Mouse (Mus musculus): ENCODE data around the gene Pacrg. TPM values are rescaled to one million over a fixed set of nuclear protein-coding genes. Genes with fewer than 3 reads are reported as not detected.
A peak's percentile ranks its signal among the peaks of the same experiment; 100 is the strongest.

The Pacrg gene
- polyA plus RNA-seq, 1 experiment from 2014 or later, result 2.2 TPM

- WGBS, result 80% methylated on average over 12 of the region's 12 CpGs
These were observed 482.8 kb downstream of the Pacrg start for GRCm38 (mm10) chr17:10357348-10357747.

GRCm38 (mm10) chr17:10356294-10356693 is 483.8 kb downstream of the Pacrg start:
- no peak overlapping the region for H3K9ac ChIP-seq
- H3K9me3 ChIP-seq, result no peaks in the 10 kb centered on the region
- ATAC-seq (ENCODE audit: insufficient number of reproducible peaks, insufficient read depth, low FRiP score, low TSS enrichment), result 0 out of 2 replicates have a peak, but pooled peaks have one; percentile 10
- H3K27me3 ChIP-seq, result no peaks in the 10 kb centered on the region
- 46% methylated on average over 6 of the region's 6 CpGs for WGBS
- H3K27ac ChIP-seq, result no peak overlapping the region
- no peaks in the 10 kb centered on the region for H3K36me3 ChIP-seq
- peaks cover 4% of the 10 kb centered on the region; the same call in 1 of the 2 replicates for H3K4me1 ChIP-seq
- H3K4me3 ChIP-seq, result no peak overlapping the region
- no peak overlapping the region for H3K4me2 ChIP-seq (replicated peaks)

More at GRCm38 (mm10) chr17:10357348-10357747, 482.8 kb downstream of the Pacrg start:
- H3K27me3 ChIP-seq, result no peaks in the 10 kb centered on the region
- H3K9me3 ChIP-seq, result no peaks in the 10 kb centered on the region
- no peaks in the 10 kb centered on the region for H3K36me3 ChIP-seq
- H3K27ac ChIP-seq, result no peak overlapping the region
- no peak for ATAC-seq (ENCODE audit: insufficient number of reproducible peaks, insufficient read depth, low FRiP score, low TSS enrichment)
- H3K9ac ChIP-seq, result no peak overlapping the region
- H3K4me1 ChIP-seq, result peaks cover 4% of the 10 kb centered on the region; the same call in 1 of the 2 replicates
- no peak overlapping the region for H3K4me2 ChIP-seq (replicated peaks)
- no peak overlapping the region for H3K4me3 ChIP-seq

- 20% methylated on average over 8 of the region's 8 CpGs for WGBS
- H3K9me3 ChIP-seq, result no peaks in the 10 kb centered on the region
- H3K27ac ChIP-seq, result no peak overlapping the region
These were observed 484.4 kb downstream of the Pacrg start for GRCm38 (mm10) chr17:10355746-10356145.

More at GRCm38 (mm10) chr17:10355746-10356145, 484.4 kb downstream of the Pacrg start:
- no peak for ATAC-seq (ENCODE audit: insufficient number of reproducible peaks, insufficient read depth, low FRiP score, low TSS enrichment)
- Histone ChIP-seq H3K9ac (no peak overlapping the region), H3K4me2 (replicated peaks) (no peak overlapping the region), H3K27me3 (no peaks in the 10 kb centered on the region), H3K36me3 (no peaks in the 10 kb centered on the region), H3K4me3 (no peak overlapping the region), H3K4me1 (peaks cover 4% of the 10 kb centered on the region; the same call in 1 of the 2 replicates)

Other genes starting within 250 kb of the Pacrg start
- gene Prkn, start 73 bp upstream of the Pacrg start, polyA plus RNA-seq (2016; fragmentation: Nextera tagmentation; extraction: Ambion mirVana), result 1.8 and 2.2 TPM in 2 replicates

All from embryonic facial prominence, embryonic 12.5 days (tissue).